Mouse (Mus musculus) forebrain, embryonic 15.5 days (tissue): Measurements from ENCODE around the gene Sorbs2. TPM values are rescaled to one million over a fixed set of nuclear protein-coding genes. Genes with fewer than 3 reads are reported as not detected.

Experiments
- polyA plus RNA-seq: library from polyadenylated mRNA; unstranded; fragments of >200 nt; fragmentation: Nextera tagmentation; extraction: Ambion mirVana; gene quantifications from 2 replicates; pipeline ENCODE4 v1.2.1, GENCODE M21; 2015

Gene Sorbs2
- polyA plus RNA-seq, 1 experiment from 2014 or later, result 100 TPM

Other genes starting within 250 kb of the Sorbs2 start
- not detected in 2 replicates for gene F11, start 245.8 kb upstream of the Sorbs2 start, polyA plus RNA-seq
- not detected in 2 replicates for gene Klkb1, start 212.9 kb upstream of the Sorbs2 start, polyA plus RNA-seq
- gene Gm45753, start 199.3 kb upstream of the Sorbs2 start, polyA plus RNA-seq, result 0.11 TPM in 1 of 2 replicates, not detected in the other
- 0.56 and 0.68 TPM in 2 replicates for gene Cyp4v3, start 174.6 kb upstream of the Sorbs2 start, polyA plus RNA-seq
- 4.5 and 5.1 TPM in 2 replicates for gene Fam149a, start 125.5 kb upstream of the Sorbs2 start, polyA plus RNA-seq
- gene Tlr3, start 96.7 kb upstream of the Sorbs2 start, polyA plus RNA-seq, result 0.93 and 0.94 TPM in 2 replicates